Mouse (Mus musculus) thymus, adult 2 months (tissue): Measurements from ENCODE around the gene Phactr2. TPM values are rescaled to one million over a fixed set of nuclear protein-coding genes. Genes with fewer than 3 reads are reported as not detected.

Experiments
- DNase-seq: peaks from one replicate; pipeline ENCODE4 v3.0.0; 2021
- H3K27ac ChIP-seq: fragments of 200-500 bp; 2 replicates; pipeline ENCODE4 v1.5.1; 2012; ENCODE audit warnings: low read length, control low read depth; ENCODE audit not compliant: control insufficient read depth, insufficient read depth
- H3K27me3 ChIP-seq: fragments of 200-500 bp; 2 replicates; pipeline ENCODE4 v1.6.1; 2012; ENCODE audit warnings: mild to moderate bottlenecking, low read length, moderate library complexity, mixed read lengths; ENCODE audit not compliant: control insufficient read depth, insufficient read depth
- H3K36me3 ChIP-seq: fragments of 200-500 bp; 2 replicates; pipeline ENCODE4 v1.6.1; 2012; ENCODE audit warnings: mild to moderate bottlenecking, low read length, moderate library complexity; ENCODE audit not compliant: control insufficient read depth, insufficient read depth
- H3K4me1 ChIP-seq: fragments of 200-500 bp; replicated peaks from 2 replicates; pipeline ENCODE4 v1.6.1; 2012; ENCODE audit warnings: low read length; ENCODE audit not compliant: control insufficient read depth, insufficient read depth
- H3K4me3 ChIP-seq: fragments of 200-500 bp; 2 replicates; pipeline ENCODE4 v1.5.1; 2012; ENCODE audit warnings: mild to moderate bottlenecking, low read length, control low read depth, moderate library complexity; ENCODE audit not compliant: control insufficient read depth, insufficient read depth
- CTCF ChIP-seq: fragments of 200-500 bp; IDR thresholded peaks from 2 replicates; pipeline ENCODE4 v1.5.1; 2012; ENCODE audit warnings: mild to moderate bottlenecking, control low read depth, low read length, moderate library complexity, borderline replicate concordance; ENCODE audit not compliant: control insufficient read depth, poor library complexity, insufficient read depth; ENCODE audit errors: extremely low read depth
- POLR2A ChIP-seq: fragments of 200-500 bp; IDR thresholded peaks from 2 replicates; pipeline ENCODE4 v1.6.1; 2012; ENCODE audit warnings: mild to moderate bottlenecking, low read length, control low read depth, moderate library complexity; ENCODE audit not compliant: control insufficient read depth, poor library complexity, insufficient read depth; ENCODE audit errors: extremely low read depth
- WGBS: fragments of 180-500 bp; shearing (Covaris S2); methylation state at CpG from one replicate; pipeline ENCODE4 v1.1.7; 2018; 5-methylcytosine and 5-hydroxymethylcytosine counted together
- polyA plus RNA-seq: library from polyadenylated mRNA; depleted of rRNA; stranded (reverse); fragments of >200 nt; gene quantifications from 2 replicates; pipeline ENCODE4 v1.2.3, GENCODE M21; 2012

The Phactr2 gene
- polyA plus RNA-seq, 1 experiment: 3.7 TPM

GRCm38 (mm10) chr10:13451640-13452039, 22.6 kb downstream of the Phactr2 start:
- WGBS: 96% methylated on average over 6 of the region's 6 CpGs
- Histone ChIP-seq H3K27me3 (no peaks in the 10 kb centered on the region), H3K36me3 (no peaks in the 10 kb centered on the region), H3K27ac (no peak overlapping the region), H3K4me3 (no peak overlapping the region), H3K4me1 (peaks cover 3% of the 10 kb centered on the region)
- DNase-seq: no peak
- TF ChIP-seq POLR2A (no peak), CTCF (no peak)

GRCm38 (mm10) chr10:13448283-13449045, 25.7 kb downstream of the Phactr2 start:
- WGBS: 93% methylated on average over 7 of the region's 7 CpGs
- DNase-seq: no peak
- Histone ChIP-seq H3K4me1 (peaks cover 4% of the 10 kb centered on the region), H3K27ac (no peak overlapping the region), H3K27me3 (no peaks in the 10 kb centered on the region), H3K4me3 (no peak overlapping the region), H3K36me3 (no peaks in the 10 kb centered on the region)
- no peak for TF ChIP-seq CTCF
- no peak for TF ChIP-seq POLR2A

- peaks cover 4% of the 10 kb centered on the region for H3K4me1 ChIP-seq
- DNase-seq: no peak
- 41% methylated on average over 3 of the region's 3 CpGs for WGBS
- no peaks in the 10 kb centered on the region for H3K27me3 ChIP-seq
- H3K36me3 ChIP-seq: no peaks in the 10 kb centered on the region
- H3K4me3 ChIP-seq: no peak overlapping the region
- TF ChIP-seq CTCF (no peak), POLR2A (no peak)
- H3K27ac ChIP-seq: no peak overlapping the region
Measured at GRCm38 (mm10) chr10:13446791-13447249, 27.4 kb downstream of the Phactr2 start.

GRCm38 (mm10) chr10:13444257-13444656, 30.0 kb downstream of the Phactr2 start:
- Histone ChIP-seq H3K4me1 (peaks cover 4% of the 10 kb centered on the region), H3K27ac (no peak overlapping the region), H3K36me3 (no peaks in the 10 kb centered on the region), H3K4me3 (no peak overlapping the region), H3K27me3 (no peaks in the 10 kb centered on the region)
- 30% methylated on average over 5 of the region's 5 CpGs for WGBS
- no peak for DNase-seq
- no peak for TF ChIP-seq POLR2A
- TF ChIP-seq CTCF: no peak

- Histone ChIP-seq H3K36me3 (no peaks in the 10 kb centered on the region), H3K27ac (no peak overlapping the region), H3K4me3 (no peak overlapping the region), H3K27me3 (no peaks in the 10 kb centered on the region), H3K4me1 (peaks cover 5% of the 10 kb centered on the region)
- TF ChIP-seq CTCF: no peak
- TF ChIP-seq POLR2A: no peak
- 67% methylated on average over 6 of the region's 6 CpGs for WGBS
- DNase-seq: no peak
Measured at GRCm38 (mm10) chr10:13443647-13444046, 30.6 kb downstream of the Phactr2 start.

- no peak overlapping the region for H3K27ac ChIP-seq
- no peak for DNase-seq
- WGBS: 95% methylated on average over 4 of the region's 4 CpGs
- H3K4me1 ChIP-seq: 0 out of 2 replicates have a peak, but pooled peaks cover 3% of the 10 kb centered on the region
- TF ChIP-seq CTCF: no peak
- no peak for TF ChIP-seq POLR2A
- no peak overlapping the region for H3K4me3 ChIP-seq
- no peaks in the 10 kb centered on the region for H3K36me3 ChIP-seq
- H3K27me3 ChIP-seq: no peaks in the 10 kb centered on the region
Measured at GRCm38 (mm10) chr10:13440292-13440691, 33.9 kb downstream of the Phactr2 start.
